Mouse (Mus musculus): ENCODE results near the gene Gpr3.

GRCm38 (mm10) chr4:133198337-133199180 is 13.8 kb downstream of the Gpr3 start:
- TF ChIP-seq POLR2A (IDR thresholded peaks at IDR 0.05; ENCODE audit: control insufficient read depth, extremely low read depth, insufficient read depth, low read length, poor library complexity) (no peak), CTCF (IDR thresholded peaks at IDR 0.05; ENCODE audit: borderline replicate concordance, control insufficient read depth, extremely low read depth, insufficient read depth, low read length, poor library complexity) (no peak)
